Mouse (Mus musculus) ovary, postnatal 36 days (tissue): ENCODE measurements around the gene Gtf2f2.
"Not testable (repeated sequence)": the region's sequence is repeated elsewhere in the genome, so short reads cannot be mapped to it uniquely, and the experiment has no call there.

ENCODE experiments used
- DNase-seq: peaks from one replicate; pipeline ENCODE4 v3.0.0; 2022; ENCODE audit warnings: low spot score, mixed read lengths

The Gtf2f2 gene

DNA sequence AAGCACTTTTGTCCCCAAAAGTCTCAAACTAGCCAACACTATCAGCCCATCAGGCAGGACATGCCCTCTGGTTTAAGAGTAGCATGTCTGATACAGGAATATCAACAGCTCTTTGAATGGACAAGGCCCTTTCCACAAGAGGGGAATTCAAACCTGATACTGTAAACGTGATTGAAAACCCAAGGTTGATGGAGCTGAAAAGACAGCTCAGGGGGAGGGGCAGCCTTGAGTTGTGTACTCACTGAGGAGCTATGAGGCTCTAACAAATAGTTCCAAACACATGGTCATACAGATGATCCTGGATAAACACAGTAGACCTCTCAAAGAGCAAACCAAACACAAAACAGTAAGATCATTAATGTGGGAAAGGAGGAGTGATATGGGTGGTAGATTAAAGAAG lies 12.6 kb downstream of the Gtf2f2 start:
- DNase-seq: no peak

DNA sequence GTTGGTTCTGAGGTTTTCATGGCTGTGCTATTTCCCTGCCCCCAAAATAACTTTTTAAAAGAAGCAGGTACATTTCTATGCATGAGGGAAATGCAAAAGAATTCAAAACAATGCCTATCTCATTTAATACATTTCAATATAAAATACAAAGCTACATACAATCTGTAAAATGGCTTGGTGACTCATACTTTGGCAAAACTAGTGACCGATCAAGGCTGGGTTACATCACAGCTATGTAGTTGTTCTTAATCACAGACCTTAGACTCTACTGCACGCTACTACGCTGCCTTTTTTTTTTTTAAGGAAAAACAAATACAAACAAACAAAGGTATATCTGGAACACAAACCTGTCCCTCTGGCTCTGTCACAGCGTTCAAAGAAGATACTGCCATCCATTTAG lies 18.3 kb downstream of the Gtf2f2 start:
- DNase-seq: no peak

DNA sequence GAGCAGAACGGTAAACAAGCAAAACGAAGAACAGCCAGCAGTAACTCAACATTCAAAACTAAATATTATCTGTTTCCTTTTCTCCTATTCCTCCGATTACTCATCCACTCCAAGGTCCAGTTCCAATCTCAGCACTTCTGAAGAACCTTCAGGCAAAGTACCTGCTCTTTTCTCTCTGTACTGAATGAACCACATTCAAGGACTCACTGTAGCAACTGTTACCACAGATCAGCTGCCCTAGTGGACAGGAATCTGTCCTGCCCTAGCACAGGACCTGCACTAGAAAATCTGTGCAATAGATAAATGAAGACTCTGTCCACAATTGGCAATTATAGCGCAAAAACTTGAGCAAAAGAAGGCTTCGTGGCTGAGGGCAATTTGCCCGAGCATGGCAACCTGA lies 19.7 kb downstream of the Gtf2f2 start:
- no peak for DNase-seq

DNA sequence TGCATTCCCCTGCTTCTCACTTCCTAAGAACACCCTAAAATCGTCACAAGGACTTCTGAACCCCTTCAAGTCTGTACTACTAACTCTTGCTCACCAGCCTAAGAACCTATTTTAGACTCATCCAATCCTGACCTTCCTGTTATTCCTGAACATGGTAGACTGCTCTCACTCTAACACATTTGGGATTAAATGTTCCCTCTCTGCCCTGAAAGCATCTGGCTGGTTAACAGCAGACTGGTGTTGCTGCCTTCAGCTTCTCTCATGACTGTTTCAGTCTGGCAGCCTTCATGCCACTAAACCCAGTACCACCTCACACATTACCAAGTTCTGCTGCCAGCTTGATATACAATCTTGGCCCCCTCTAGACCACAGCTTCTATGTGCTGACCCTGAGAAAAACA lies 21.5 kb downstream of the Gtf2f2 start:
- DNase-seq: no peak

DNA sequence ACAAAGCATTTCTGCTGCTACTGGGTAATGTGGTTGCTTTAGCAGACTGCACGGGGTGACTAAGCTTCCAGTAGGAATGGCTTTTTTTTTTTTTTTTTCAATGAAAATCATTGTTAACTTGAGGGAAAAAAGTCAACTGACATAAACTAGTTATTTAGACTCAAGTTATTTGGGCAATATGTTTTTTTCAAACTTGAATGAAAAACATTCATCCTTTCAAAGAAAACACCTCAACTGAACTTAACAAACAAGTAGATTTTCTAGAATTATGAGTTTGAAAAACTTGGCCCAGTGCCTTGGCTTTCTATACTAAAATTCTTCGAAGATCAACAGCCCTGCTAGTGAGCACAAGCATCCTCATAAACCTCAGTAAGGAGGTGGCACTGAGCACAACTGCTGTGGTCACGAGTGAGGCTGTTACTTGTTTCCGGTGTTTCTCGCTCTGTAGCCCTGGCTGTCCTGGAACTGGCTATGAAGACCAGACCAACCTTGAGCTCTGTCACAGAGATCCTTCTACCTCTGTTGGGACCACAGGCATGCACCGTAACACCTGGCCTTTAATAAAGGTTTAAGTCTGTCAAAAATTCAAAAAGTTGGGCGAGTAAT lies 23.7 kb downstream of the Gtf2f2 start:
- DNase-seq: no peak

DNA sequence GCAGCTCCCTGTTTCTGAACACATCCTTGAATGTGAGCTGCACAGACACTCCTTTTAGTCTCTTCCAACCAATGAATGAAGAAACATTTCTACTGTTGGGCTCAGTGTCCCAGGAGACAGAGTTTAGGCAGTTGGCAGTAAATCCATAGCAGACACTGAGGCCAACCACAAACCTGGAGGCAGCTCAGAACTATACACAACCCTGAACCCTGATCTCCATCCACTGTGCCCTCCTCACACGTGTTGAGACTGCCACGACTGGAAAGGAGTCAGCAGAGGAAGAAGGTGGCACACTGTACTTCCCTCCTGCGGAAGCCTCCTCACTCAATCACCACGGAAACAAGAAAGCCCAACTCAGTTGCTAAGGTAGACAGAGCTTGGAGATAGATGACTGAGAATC lies 25.6 kb downstream of the Gtf2f2 start:
- no peak for DNase-seq

DNA sequence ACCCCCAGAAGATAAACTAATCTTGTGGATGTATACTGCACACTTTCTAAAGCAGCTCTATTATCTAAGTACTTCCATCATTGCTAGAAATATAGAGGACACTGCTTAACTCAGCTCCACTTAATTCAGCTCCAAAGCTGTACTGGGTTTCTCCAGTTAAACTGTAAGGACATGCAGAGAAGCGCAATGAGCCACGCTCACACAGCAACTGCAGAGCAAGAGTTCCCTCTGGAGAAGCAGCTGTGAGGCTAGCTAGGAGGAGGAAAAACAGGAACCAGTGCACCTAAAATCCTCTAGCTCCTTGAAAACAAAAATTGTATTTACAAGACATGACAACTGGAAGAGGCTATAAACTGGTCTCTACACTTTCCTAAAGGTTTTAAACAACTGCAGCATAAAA lies 26.8 kb downstream of the Gtf2f2 start:
- DNase-seq: no peak

DNA sequence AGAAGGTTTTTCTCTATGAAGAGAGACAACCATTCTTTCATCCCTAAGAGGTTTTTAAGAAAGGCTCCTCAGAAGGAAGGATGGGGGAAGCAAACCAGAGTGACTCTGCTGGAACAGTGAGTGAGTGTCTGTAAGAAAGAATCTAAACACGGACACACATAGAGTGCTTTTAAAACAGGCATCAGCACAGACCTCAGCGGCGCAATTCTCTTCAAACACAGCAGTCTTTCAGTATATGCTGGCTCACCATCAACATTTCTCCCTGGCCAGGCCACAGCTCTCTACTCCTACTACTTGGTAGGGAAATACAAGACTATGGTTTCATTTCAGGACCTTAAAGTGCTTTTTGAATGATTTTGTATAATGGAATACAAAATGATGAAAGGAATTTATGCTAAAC lies 29.4 kb downstream of the Gtf2f2 start:
- no peak for DNase-seq

DNA sequence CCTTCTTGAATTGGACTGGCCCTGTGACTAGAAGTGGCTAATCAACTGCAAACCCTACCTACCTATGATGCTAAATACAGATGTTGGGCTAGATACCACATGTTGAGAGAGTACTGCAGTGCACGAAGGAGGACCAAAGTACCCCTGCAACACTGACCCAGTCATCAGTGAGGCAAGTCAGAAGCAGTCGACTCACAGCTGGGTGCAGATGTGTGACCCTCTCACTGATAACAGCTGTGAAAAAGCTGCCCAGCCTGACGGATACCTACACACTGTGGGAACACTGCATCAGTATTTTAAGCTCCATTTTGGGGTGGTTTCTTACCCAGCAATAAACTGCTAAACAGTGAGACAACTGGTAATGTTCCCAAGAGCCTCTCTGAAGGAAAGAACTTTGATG lies 34.6 kb downstream of the Gtf2f2 start:
- no peak for DNase-seq

DNA sequence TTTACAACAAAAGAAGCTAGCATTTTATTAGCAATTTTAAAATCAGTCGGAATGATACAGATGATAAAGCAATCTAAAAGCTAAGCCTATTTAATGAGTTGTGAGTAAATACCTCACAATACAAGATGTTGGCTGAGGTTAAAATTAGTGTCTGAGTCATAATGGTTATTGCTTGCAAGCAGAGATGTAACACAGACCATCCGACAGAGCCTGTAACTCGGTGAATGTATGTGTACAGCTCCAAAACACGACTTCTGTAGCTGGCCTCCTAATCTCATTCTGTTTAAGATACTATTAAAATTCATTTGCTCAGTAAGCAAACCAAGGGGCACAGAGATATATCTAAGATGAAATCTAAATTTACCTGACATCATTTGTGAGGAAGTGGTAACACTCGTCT lies 43.4 kb downstream of the Gtf2f2 start:
- no peak for DNase-seq

DNA sequence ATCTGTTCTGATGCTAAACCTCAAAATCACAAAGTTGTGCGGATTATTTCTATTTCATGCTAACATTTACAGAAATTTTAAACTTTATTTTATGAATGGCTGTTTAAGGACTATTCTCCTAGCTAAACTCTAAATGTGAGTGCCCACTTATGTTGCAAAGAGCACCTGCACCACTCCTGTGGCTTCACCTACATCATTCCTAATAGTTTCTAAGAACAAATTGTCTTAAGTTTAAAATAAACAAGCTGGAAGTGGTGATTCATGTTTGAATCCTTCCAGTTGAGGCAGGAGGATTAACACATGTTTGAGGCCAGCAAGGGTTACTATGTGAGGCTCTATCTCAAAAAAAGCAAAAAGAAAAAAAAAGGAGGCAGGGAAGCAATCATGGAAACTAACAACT lies 46.2 kb downstream of the Gtf2f2 start:
- no peak for DNase-seq

DNA sequence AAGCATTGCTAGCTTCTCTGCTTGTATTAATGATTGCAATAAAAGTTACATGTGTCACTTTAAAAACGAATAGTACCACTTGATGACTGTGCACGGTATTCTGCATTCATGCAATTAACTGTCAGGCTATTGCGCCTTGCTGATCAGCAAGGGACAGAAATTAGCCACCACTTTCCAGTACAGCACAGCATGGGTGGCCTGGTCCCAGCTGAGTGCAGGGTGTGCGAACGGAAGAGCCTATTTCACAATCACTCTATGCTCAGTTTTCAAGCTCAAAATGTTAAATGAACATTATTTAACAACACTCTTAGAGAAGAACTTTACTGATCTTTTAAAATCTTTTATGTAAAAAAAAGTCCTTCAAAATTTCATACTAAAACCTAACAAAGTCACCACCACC lies 46.7 kb downstream of the Gtf2f2 start:
- DNase-seq: no peak

DNA sequence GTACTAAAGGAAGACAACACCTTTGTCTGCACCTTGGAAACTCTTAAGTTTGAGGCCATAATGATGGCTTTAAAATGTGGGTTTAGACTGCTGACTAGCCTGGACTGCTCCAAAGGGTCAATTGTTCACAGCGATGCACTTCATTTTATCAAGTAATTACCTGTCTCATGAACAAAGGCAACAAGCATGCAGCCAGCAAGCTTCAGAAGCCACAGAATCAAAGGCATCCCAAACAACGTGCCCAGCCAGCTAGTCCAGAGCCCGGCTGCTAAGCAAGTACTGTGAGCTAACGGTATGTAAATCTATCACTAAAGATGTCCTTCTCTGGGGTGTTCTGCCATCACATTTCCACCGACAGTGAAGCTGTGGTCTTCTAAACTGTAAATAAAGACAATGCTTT lies 47.5 kb downstream of the Gtf2f2 start:
- DNase-seq: no peak

DNA sequence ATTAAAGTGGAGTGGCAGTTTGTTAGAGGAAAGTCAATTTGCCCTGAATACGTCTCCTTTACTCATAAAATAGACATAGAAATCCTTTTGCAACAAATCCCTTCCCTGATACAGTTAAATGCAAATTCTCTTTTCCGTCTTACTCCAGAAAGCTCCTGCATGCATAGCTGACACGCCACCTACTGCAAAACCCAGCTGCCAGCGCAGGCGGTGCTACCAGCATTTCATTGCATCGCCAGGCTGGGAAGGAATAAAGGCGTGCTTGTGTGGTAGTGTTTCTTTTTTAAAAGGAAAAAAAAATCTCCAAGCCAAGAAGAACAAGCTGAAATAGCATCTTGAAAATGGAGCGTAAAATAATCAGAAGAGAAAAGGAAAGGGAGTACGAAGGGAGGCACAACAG lies 48.4 kb downstream of the Gtf2f2 start:
- no peak for DNase-seq

DNA sequence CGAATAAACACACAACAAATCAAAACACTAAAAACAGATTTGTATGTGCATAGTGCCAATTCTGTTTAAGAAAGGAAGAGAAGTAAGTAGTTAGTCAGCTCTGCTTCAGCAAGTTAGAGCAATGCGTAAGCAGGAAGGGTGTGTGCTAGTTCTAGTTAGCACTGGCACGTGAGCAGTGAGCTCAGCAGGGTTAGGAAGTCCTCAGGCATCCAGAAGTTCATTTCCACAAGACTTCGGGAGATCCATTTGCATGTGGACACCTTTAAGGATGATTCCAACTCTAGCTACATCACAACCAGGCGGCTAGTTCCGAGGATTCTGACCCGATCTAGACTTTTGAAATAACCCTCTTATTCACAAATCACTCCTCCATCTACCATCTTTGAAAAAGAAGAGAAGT lies 55.9 kb downstream of the Gtf2f2 start, which contains the start of gene Kctd4:
Gene Kctd4, plus strand, starts transcription at position 244 of the 400 bp plus-strand sequence.
- no peak for DNase-seq

DNA sequence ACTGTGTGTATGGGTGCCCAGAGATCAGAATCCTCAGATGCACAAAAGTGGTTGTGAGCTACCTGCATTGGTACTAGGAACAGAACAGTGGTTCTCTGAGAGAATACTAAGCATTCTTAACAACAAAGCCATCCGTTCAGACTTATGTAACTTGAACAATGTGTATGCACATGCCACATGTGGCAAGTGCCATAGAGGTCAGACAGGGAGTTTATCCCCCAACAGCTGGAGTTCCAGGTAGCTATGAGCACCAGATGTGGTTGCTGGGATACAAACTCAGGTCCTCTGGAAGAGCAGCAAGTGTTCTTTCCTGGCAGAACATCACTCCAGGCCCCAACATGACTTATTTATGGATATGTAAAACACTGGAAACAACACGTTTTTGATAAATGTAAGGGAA lies 57.7 kb downstream of the Gtf2f2 start:
- DNase-seq: no peak

DNA sequence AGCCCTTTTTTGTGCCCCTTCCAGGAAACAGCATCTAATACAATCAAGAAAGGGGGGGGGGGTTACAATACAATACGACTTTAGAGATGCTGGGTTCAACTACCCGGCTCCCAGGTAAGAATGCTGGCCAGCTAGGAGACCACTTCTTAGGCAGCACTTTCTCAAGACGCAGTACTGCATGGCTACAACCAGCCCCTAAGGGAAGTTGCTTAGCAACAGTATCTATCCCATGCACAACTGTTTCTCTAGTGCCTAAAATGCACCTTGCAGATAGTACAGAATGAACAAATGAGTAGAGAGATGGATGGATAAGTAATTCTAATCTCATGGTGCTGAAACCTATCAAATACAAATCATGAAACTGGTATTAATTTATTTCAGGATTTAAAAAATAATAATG lies 63.0 kb downstream of the Gtf2f2 start:
- no peak for DNase-seq

DNA sequence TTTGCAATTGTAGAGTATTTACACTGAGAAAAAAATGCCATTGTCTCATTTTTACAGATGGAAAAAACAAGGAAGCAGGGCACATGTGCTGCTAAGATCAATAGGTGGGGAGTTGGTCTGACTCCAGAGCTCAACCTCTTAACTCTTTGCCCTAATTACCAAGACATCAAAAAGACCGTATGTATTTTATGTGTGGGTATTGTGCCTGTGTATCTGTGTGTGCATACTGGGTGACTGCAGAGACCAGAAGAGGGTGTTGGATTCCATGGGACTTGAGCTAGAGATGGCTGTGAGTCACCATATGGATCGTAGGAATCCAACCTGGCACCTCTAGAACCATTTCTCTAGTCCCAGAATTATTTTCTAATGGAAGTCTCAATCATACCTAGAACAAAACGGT lies 68.3 kb downstream of the Gtf2f2 start:
- no peak for DNase-seq

DNA sequence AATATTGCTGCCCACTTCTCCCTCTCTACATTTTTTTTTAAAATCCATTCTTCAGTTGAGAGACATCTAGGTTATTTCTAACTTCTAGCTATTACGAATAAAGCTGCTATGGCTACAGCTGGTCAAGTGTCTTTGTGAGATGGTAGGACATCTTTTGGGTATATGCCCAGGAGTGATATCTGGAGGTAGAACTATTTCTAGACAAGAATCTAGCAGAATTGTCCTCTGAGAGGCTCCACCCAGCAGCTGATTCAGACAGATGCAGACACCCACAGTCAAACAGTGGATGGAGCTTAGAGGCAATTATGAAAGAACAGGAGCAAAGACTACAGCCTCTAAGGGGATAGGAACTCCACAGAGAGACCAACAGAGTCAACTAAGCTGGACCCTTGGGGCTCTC lies 69.2 kb downstream of the Gtf2f2 start:
- DNase-seq: no peak

DNA sequence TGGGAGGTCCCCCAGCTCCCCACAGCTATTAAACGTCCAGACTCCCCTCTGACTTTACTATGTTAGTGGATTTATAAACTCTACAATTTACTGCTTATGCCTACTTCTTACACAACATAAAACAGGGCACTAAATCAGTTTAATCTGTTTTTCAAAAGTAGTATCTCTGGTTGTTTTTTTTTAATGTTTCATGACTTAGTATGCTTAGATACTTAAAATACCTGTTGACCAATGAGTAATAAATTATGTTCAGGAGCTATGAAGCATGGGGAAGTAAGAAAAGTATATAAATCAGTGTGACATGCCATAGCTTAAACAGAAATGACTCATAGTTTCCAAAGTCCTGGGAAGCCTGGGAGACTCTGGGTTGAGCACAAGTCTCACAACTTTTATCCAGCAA lies 73.0 kb downstream of the Gtf2f2 start:
- no peak for DNase-seq

DNA sequence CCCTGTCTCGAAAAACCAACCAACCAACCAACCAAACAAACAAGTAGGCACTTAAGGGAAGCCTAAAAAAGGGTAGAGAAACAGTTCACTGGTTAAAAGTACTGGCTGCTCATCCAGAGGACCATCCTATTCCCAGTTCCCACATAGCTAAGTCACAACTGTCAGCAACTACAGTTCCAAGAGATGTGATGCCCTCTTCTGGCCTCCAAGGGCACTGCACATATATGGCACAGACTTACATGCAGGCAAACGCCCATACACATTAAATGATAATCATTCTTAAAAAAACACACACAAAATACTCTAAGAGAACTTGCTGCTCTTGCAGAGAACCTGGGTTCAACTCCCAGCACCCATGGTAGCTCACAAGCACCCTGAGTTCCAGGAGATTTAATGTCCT lies 76.3 kb downstream of the Gtf2f2 start:
- DNase-seq: no peak

DNA sequence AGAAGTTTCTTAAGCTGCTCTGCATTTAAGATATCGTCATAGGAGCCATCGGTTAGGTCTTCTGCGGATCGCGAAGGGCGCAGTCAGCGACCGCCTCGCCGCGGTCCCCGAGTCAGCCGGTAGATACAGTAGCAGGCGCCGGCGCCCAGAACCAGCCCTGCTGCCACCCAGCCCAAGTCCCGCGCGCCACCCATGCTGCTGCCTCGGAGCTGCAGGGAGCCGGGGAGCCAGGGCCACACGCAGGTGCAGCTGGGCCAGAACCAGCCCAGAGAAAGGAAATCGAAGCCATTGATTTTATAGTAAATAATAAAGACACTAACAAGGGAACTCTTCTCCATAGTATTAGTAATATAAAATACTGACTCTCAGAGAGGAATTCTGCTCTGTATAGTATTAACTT lies 79.4 kb downstream of the Gtf2f2 start:
- peak; percentile 12 for DNase-seq

DNA sequence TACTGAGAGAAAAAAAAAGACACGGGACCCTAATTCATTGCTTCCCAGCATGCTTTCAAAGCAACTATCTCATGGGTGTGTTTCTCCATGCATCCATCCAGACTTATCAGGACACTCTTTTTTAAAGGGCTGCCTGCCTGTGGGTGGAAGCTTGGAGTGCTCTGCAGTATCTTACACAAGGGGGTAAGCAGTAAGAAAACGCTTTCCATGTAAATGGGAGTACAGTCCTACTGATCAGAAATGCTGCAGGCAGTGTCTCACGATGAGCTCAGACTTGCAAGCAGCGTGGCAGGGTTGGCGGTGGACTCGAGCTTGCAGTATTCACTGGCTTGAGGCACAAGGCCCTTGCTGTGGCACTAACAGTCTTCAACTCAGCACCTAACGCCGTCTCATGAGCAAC lies 81.0 kb downstream of the Gtf2f2 start:
- DNase-seq: not testable (repeated sequence)

DNA sequence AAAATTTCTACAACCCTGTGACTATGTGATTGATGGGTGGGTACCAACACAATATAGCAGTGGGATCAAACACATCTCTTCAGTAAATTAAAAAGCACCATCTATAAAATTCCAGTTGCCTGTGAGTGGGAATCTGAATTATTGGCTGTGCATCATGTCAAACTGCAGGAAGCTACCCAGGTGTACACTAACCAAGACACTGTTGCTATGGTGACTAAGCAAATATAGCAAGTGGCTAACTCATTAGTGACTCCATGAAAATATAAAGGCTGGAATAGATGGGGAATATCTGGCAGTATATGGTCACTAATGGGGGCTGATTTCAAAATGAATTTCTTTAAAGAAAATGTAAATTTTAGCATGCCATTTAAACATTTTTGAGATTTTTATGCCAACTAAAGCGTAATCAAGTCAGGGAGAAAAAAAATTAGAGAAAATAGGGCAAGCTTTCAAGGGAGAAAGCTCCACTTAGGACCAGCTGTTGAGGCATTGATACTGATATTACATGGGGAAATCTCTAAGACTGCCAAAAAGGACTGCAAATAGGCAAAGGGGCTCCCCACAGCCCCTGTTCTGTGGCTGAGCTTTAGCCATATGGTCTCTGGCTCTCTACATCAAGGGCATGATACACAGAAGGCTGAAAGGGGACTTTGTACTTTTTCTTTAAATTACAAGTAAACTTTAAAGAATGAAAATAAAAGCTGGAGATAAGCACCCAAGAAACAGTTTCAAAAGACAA lies 87.2 kb downstream of the Gtf2f2 start:
- no peak for DNase-seq
